Comparison of ENCODE assay signal across 26 mouse cellular contexts in the genomic region with DNA sequence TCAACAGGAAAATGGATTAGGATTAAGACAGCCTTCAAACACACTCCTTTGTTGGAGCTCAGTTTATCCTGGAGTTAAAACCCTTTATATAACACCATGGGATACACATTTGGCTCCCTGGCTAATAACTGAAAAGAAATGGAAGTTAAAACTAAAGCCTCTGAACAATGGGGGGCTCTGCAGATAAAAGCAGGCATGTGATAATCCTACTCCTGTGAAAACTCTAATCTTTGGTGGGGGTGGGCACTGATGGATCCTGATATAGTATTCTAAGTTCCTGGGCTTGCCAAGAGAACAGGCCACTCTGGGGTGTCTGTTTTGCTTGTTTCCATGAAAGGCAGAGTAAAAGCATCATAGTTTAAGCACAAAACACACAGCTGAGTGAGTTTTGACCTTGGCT.
DNase-seq lines count a peak whose midpoint lies in the region; ATAC-seq lines count a peak whose summit lies in the region.
"Had no signal": no experiment of that assay in that cellular context is flagged by ENCODE, and none has a peak within 500 bp of the region (broad histone marks: within the 10 kb centered on the region; RNA-seq: fewer than 3 reads in every experiment).

No protein-coding gene starts in this region.

- H3K9me3 ChIP-seq in forebrain, embryonic 14.5 days (replicated peaks; ENCODE audit: control insufficient read depth, low read length) = no peaks in the 10 kb centered on the region
- H3K9me3 ChIP-seq in forebrain, embryonic 13.5 days (replicated peaks) = no peaks in the 10 kb centered on the region
- no peaks in the 10 kb centered on the region for H3K9me3 ChIP-seq in midbrain, embryonic 12.5 days
- H3K9me3 ChIP-seq in midbrain, embryonic 15.5 days = no peaks in the 10 kb centered on the region
- H3K9me3 ChIP-seq in heart, embryonic 12.5 days (replicated peaks) = no peaks in the 10 kb centered on the region
- H3K9me3 ChIP-seq: embryonic facial prominence, embryonic 12.5 days; heart, embryonic 15.5 days; hindbrain, embryonic 15.5 days had no signal

- H3K27me3 ChIP-seq in forebrain, embryonic 14.5 days (replicated peaks; ENCODE audit: control insufficient read depth, insufficient read depth, low read length) = no peaks in the 10 kb centered on the region
- no peaks in the 10 kb centered on the region for H3K27me3 ChIP-seq in forebrain, embryonic 13.5 days
- no peaks in the 10 kb centered on the region for H3K27me3 ChIP-seq in midbrain, embryonic 12.5 days
- no peaks in the 10 kb centered on the region for H3K27me3 ChIP-seq in midbrain, embryonic 15.5 days (replicated peaks)
- no peaks in the 10 kb centered on the region for H3K27me3 ChIP-seq in heart, embryonic 12.5 days (replicated peaks)
- H3K27me3 ChIP-seq: embryonic facial prominence, embryonic 12.5 days; heart, embryonic 15.5 days; hindbrain, embryonic 15.5 days had no signal

- no peaks in the 10 kb centered on the region for H3K4me1 ChIP-seq in forebrain, embryonic 14.5 days (ENCODE audit: control insufficient read depth, insufficient read depth, low read length)
- H3K4me1 ChIP-seq in forebrain, embryonic 13.5 days = no peaks in the 10 kb centered on the region
- no peaks in the 10 kb centered on the region for H3K4me1 ChIP-seq in midbrain, embryonic 12.5 days
- H3K4me1 ChIP-seq in midbrain, embryonic 15.5 days = no peaks in the 10 kb centered on the region
- H3K4me1 ChIP-seq in heart, embryonic 12.5 days (replicated peaks) = no peaks in the 10 kb centered on the region
- H3K4me1 ChIP-seq: embryonic facial prominence, embryonic 12.5 days; heart, embryonic 15.5 days; hindbrain, embryonic 15.5 days had no signal

- no peaks in the 10 kb centered on the region for H3K36me3 ChIP-seq in forebrain, embryonic 14.5 days (ENCODE audit: control insufficient read depth, insufficient read depth, low read length)
- H3K36me3 ChIP-seq in forebrain, embryonic 13.5 days (ENCODE audit: poor library complexity, severe bottlenecking) = no peaks in the 10 kb centered on the region
- no peaks in the 10 kb centered on the region for H3K36me3 ChIP-seq in midbrain, embryonic 12.5 days
- H3K36me3 ChIP-seq in midbrain, embryonic 15.5 days (replicated peaks) = no peaks in the 10 kb centered on the region
- H3K36me3 ChIP-seq in heart, embryonic 12.5 days = no peaks in the 10 kb centered on the region
- H3K36me3 ChIP-seq: embryonic facial prominence, embryonic 12.5 days; heart, embryonic 15.5 days; hindbrain, embryonic 15.5 days had no signal

- H3K4me2 ChIP-seq in forebrain, embryonic 14.5 days (ENCODE audit: low read length) = no peak overlapping the region
- no peak overlapping the region for H3K4me2 ChIP-seq in forebrain, embryonic 13.5 days
- H3K4me2 ChIP-seq in midbrain, embryonic 12.5 days (replicated peaks) = no peak overlapping the region
- no peak overlapping the region for H3K4me2 ChIP-seq in midbrain, embryonic 15.5 days
- no peak overlapping the region for H3K4me2 ChIP-seq in heart, embryonic 12.5 days
- H3K4me2 ChIP-seq: embryonic facial prominence, embryonic 12.5 days; heart, embryonic 11.5 days; heart, embryonic 15.5 days; hindbrain, embryonic 15.5 days had no signal

- no peak overlapping the region for H3K27ac ChIP-seq in forebrain, embryonic 14.5 days (ENCODE audit: low read depth, low read length)
- no peak overlapping the region for H3K27ac ChIP-seq in forebrain, embryonic 13.5 days
- no peak overlapping the region for H3K27ac ChIP-seq in midbrain, embryonic 12.5 days (replicated peaks)
- H3K27ac ChIP-seq in midbrain, embryonic 15.5 days = no peak overlapping the region
- no peak overlapping the region for H3K27ac ChIP-seq in heart, embryonic 12.5 days (ENCODE audit: poor library complexity, severe bottlenecking)
- H3K27ac ChIP-seq: embryonic facial prominence, embryonic 12.5 days; gastrocnemius, adult 2 months; heart, embryonic 15.5 days; hindbrain, embryonic 15.5 days had no signal

- intact Hi-C loops in heart, postnatal 36 days (cut with DNase I) = no loop called here

- peak; percentile 2 for DNase-seq in embryo, embryonic 10.5 days (ENCODE audit: low spot score)
- no peak for DNase-seq in embryo, embryonic 10 days (ENCODE audit: low spot score)
- DNase-seq in forebrain, embryonic 14.5 days (ENCODE audit: low spot score) = peak; percentile 27
- DNase-seq in heart, postnatal 36 days = no peak
- DNase-seq: adrenal gland, postnatal 10 days; adrenal gland, postnatal 36 days; cerebellum, adult 11 months; cerebellum, adult 2 months; cerebellum, adult 9-11 months; cerebellum, postnatal 25 days; gastrocnemius, adult 2 months; gastrocnemius, postnatal 14 days; heart, adult 11 months; heart, postnatal 10 days; heart, postnatal 4 days had no signal

- ATAC-seq in forebrain, embryonic 14.5 days = peak; percentile 48; the same call in 1 of the 2 replicates
- no peak for ATAC-seq in forebrain, embryonic 13.5 days
- peak; percentile 70 for ATAC-seq in midbrain, embryonic 12.5 days (ENCODE audit: low FRiP score, low read depth)
- ATAC-seq in midbrain, embryonic 15.5 days (replicated peaks) = 0 out of 2 replicates have a peak, but pooled peaks have one; percentile 33
- no peak for ATAC-seq in heart, embryonic 12.5 days (ENCODE audit: insufficient number of reproducible peaks, low FRiP score)
- ATAC-seq: forebrain, embryonic 16.5 days; intestine, postnatal 0 days had no signal

- H3K9ac ChIP-seq in forebrain, embryonic 14.5 days (ENCODE audit: low read length) = no peak overlapping the region
- H3K9ac ChIP-seq in forebrain, embryonic 13.5 days = no peak overlapping the region
- no peak overlapping the region for H3K9ac ChIP-seq in midbrain, embryonic 12.5 days (replicated peaks)
- H3K9ac ChIP-seq in midbrain, embryonic 15.5 days = no peak overlapping the region
- no peak overlapping the region for H3K9ac ChIP-seq in heart, embryonic 12.5 days
- H3K9ac ChIP-seq: embryonic facial prominence, embryonic 12.5 days; heart, embryonic 15.5 days; hindbrain, embryonic 15.5 days had no signal

- no peak overlapping the region for H3K4me3 ChIP-seq in forebrain, embryonic 14.5 days (ENCODE audit: low read depth, low read length)
- H3K4me3 ChIP-seq in forebrain, embryonic 13.5 days = no peak overlapping the region
- H3K4me3 ChIP-seq in midbrain, embryonic 12.5 days = no peak overlapping the region
- no peak overlapping the region for H3K4me3 ChIP-seq in midbrain, embryonic 15.5 days
- H3K4me3 ChIP-seq in heart, embryonic 12.5 days = no peak overlapping the region
- H3K4me3 ChIP-seq: embryonic facial prominence, embryonic 12.5 days; erythroblast, embryonic 14.5 days; gastrocnemius, adult 2 months; heart, embryonic 15.5 days; hindbrain, embryonic 15.5 days had no signal

Comparison
In these comparisons a context has a peak if more than half of its experiments do, and no peak if none do; other contexts are left out.
1. DNase-seq: peak in embryo, embryonic 10.5 days (single experiment) and forebrain, embryonic 14.5 days (single experiment); none in embryo, embryonic 10 days (single experiment) and heart, postnatal 36 days (0 of 2).
2. ATAC-seq: peak in forebrain, embryonic 14.5 days (single experiment), midbrain, embryonic 12.5 days (single experiment) and midbrain, embryonic 15.5 days (single experiment); none in forebrain, embryonic 13.5 days (single experiment) and heart, embryonic 12.5 days (single experiment).